Mouse (Mus musculus): ENCODE results near the gene Clpsl2.

DNA sequence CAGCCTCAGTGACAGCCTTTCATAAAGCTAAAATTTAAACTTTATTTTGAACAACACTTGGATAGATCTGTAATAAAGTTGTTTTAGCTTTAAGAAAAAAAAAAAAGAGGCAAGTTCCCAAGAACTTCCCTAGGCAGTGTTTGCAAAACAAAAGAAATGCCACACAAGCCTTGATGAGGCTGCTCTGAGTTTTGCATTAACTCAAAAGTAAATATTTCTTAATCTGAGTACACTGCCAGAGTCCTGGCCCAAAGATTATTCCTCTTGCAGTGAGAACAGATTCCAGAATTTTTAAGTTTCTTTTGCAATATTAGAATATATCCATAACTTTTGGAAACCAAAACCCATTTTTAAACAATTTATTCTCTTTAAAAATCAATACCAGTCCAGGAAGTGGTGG is 16.0 kb downstream of the Clpsl2 start:
- TF ChIP-seq CTCF (IDR thresholded peaks at IDR 0.05; ENCODE audit: borderline replicate concordance, insufficient read depth, low read depth, low read length) (no peak), POLR2A (IDR thresholded peaks at IDR 0.05; ENCODE audit: borderline replicate concordance, insufficient read depth, low read length) (no peak)
